Mouse (Mus musculus): ENCODE measurements around the gene Gdpd3.
"Not testable (repeated sequence)": the region's sequence is repeated elsewhere in the genome, so short reads cannot be mapped to it uniquely, and the experiment has no call there.

Gdpd3 gene

DNA sequence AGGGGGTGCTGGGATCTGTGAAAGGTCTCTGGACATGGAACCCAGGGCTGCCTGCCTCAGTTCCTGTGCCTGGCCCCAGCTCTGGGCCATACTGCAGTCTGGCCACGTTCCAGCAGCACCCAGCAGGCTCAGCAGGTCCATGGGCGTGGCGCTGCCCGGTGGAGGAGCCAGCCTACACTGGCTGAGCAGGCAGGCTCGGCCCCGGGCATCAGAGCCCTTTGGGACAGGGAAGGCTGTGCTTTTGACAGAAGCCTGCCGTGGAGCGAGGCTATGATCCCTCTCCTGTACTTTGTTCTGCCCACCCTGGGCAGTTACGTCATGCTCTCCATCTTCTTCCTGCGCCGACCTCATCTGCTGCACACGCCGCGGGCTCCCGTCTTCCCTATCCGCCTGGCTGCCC lies at the start of gene Gdpd3:
Gene Gdpd3, plus strand, starts transcription at position 134 of the 400 bp plus-strand sequence.
- DNase-seq: no peak

DNA sequence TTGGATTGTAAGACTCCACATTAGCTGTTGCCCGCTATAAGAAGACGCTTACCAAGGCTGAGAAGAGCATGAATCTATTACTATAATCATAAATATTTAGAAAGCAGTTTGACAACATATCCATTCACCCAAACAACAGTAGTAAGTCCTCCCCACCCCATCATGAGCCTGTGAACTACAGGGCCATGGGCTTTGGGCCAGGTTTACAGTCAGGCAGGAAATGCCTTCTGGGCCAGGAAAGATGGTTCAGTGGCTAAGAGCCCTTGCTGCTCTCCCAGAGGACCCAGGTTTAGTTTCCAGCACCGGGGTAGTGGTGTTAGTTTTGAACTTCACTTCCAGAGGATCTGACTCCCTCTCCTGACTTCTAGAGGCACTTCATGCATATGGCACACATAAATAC lies 48.6 kb upstream of the Gdpd3 start:
- no peak for DNase-seq

DNA sequence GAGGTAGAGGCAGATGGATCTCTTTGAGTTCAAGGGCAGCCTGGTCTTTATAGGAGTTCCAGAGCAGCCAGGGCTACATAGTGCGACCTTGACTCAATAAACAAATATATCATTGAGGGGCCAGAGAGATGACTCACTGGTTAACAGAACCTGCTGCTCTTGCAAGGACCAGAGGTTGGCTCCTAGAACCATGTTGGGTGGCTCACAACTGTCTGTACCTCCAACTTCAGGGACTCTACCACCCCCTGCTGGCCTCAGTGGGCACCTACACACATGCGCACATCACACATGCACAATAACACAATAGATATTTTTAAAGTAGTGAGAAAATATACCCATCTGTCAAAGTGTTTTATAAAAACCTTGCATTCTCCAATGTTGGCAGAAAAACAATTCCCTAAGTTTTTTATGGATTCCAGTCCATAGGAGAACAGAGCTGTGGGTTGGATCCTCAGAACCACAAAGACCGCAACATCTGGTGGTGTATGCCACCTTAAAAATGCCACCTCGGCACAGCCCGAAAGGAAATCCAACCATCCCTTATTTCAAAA lies 47.3 kb upstream of the Gdpd3 start:
- DNase-seq: peak; percentile 57

- no peak for DNase-seq
Observed at GRCm38 (mm10) chr7:126721635-126722034, 44.5 kb upstream of the Gdpd3 start.

DNA sequence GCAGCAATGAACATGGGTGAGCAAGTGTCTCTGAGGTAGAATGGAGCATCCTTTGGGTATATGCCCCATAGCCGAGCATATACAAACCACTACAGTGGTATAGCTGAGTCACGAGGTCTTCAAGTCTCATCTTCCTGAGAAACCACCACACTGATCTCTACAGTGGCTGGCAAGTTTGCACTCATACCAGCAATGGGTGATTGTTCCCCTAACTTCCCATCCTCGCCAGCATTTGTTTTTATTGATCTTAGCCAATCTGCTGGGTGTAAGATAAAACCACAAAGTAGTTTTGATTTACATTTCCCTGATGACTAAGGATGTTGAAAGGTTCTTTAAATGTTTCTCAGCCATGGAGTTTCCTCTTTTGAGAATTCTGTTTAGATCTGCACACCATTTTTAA lies 41.1 kb upstream of the Gdpd3 start:
- DNase-seq: no peak

DNA sequence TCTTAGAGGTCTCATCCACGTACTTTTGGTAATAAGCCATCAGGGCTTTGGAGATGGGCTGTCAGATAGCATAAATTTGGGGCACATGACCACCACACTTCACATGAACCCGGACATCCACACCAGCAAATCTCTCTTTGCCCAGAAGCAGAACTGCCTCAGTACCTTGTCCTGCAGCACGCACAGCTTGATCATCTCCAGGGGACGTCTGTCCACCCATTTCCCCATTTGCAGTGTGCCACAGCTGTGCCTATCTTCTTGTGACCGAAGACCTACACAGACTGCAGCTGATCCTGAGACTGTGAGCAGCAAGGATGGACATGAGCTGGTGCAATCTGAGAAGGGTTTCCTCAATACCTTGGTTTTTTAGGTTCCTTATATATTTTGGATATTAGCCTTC lies 40.5 kb upstream of the Gdpd3 start:
- DNase-seq: no peak

GRCm38 (mm10) chr7:126730256-126730789 lies 35.8 kb upstream of the Gdpd3 start:
- DNase-seq: not testable (repeated sequence)

- DNase-seq: no peak
Observed at GRCm38 (mm10) chr7:126736122-126736521, 30.0 kb upstream of the Gdpd3 start.

- no peak for DNase-seq
Observed at GRCm38 (mm10) chr7:126739551-126739950, 26.6 kb upstream of the Gdpd3 start.

DNA sequence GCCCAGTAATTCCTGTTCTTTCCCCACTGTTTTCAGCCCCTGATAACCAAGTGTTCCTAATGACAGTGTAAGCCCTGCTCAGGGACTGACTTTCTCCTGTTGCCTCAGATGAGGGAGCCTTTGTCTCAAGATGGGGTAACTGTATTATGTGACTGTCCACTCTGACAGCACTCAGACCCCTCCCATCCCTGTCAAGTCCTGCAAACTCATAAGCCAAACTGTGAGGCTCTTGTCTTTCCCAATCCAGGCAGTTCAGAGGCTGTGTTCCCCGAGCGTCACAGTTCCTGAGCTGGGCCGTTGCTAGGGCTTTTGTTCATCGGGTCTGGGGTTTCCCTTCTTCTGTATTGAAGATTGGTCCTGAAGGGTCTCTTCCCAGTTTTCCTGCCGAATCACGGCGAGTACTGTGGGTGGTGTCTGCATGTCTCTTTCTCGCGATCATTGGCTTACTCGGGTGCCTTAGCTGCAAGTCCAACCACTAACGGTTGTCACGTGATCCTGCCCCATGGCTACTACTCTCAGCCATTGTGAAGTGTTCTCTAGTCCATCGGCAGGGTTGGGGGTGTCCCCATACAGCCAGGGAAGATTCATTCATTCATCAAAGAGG lies 25.9 kb upstream of the Gdpd3 start:
- no peak for DNase-seq

DNA sequence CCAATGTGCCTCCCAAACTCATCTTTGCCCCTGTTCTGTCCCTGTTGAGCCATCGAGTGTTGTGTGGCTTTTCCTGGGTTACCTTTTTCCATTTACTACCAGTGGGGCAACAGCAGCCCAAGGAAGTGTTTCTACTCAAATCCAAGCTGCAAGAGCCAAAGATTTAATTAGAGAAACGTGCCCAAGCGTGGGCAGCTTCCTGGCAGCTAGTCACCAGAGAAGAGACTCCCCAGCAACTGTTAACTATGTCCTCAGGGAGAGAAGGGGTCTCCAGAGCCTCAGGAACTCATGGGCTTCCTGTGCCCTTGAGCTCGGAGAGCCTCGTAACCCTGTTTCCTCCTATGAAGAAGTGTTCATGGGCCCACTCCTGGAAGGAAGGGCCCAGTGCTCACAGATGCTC lies 25.2 kb upstream of the Gdpd3 start:
- DNase-seq: no peak

DNA sequence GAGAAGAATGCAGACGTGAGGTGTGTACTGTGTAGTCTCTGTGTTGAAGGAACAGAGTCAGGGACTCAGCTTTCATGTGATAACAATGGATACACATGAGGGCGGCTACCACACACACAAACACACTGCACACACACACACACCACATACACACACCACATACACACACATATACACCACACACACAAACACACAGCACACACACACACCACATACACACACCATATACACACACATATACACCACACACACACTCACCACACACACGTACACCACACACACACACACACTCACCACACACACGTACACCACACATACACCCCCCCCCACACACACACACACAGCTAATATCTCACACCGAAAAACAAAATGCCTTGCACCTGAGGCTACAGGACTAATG lies 24.7 kb upstream of the Gdpd3 start:
- DNase-seq: no peak

GRCm38 (mm10) chr7:126741964-126742482 lies 24.1 kb upstream of the Gdpd3 start:
- DNase-seq: no peak

DNA sequence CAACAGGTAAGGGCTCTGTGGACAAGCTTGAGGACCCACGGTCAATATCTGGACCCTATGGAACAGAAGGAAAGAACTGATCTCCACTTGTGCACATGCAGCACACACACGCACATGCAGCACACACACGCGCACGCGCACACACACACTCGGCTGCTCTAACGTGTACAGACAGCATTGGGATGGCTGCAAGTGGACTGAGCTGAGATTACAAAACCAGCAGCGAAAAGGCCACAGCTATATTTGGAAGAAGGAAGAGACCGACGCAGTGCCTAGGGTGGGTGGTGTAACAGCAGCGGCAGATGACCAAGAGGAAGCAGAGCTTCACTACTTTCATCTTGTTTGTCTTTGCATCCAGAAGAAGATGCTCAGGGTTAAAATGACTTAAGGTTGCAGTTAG lies 20.1 kb upstream of the Gdpd3 start:
- no peak for DNase-seq

DNA sequence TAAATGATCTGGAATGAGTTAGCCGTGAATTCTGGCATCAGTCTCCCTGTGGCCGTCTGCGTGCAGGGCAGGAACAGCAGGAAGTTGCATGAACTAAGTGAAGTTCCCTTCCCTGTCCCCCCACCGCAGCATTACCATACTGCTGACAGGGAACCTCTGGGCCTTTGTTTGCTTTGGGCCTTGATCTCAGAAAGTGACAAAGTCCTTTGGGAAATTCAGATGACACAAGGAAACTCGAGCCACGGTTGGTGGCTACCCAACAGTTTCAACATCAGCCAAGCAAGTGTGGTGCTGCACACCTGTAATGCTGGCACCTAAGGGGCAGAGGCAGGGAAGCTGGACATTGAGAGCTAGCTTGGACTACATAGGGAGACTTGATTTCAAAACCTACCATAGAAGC lies 19.3 kb upstream of the Gdpd3 start:
- DNase-seq: peak; percentile 36

GRCm38 (mm10) chr7:126748824-126749223 lies 17.3 kb upstream of the Gdpd3 start:
- peak; percentile 45 for DNase-seq

- DNase-seq: peak; percentile 19
Observed at GRCm38 (mm10) chr7:126749582-126750343, 16.4 kb upstream of the Gdpd3 start.

DNA sequence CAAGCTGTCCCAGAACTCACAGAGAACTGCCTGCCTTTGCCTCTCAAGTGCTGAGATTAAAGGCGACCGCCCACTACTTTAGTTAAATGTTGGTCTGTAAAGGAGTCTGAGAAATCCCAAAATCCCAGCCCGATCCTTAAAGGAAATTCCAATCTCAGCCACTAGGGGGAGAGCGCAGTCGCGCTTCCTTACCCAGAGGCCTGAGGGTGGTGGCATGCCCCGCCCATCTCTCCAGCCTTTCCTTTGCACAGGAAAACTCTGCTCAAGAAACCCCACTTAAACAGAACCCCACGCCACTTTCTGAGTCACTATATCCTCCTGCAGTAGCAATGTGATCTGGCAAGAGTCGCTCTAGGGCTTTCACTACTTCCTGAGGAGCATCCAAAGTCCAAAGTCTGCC lies 11.3 kb upstream of the Gdpd3 start:
- peak; percentile 71 for DNase-seq

GRCm38 (mm10) chr7:126758539-126758938 lies 7.6 kb upstream of the Gdpd3 start:
- DNase-seq: peak; percentile 21

DNA sequence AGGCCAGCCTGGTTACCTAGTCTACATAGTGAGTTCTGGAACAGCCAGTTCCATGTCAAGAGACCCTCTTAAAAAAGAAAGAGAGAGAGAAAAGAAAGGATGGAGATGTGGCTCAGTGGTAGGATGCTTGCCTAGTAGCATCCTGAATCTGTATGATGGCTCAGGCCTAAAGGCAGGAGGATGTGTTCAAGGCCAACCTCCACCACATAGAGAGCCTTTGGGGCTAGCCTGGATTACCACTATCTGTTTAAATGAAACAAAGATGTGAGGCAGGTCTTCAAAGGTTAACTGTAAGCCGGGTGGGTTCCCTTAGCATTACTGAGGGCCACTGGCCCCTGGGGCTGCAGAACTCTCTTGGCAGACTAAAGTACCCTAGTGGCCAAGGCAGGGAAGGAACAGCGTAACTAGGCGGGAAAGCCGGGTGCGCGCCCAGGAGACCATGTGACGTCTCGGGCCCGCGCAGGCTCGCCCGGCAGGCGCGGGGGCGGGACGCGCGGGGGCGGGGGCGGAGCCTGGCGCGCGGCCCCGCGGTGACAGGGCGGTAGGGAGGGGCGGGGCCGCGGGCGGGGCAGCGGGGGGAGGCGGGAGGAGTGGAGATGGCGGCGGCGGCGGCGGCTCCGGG lies 7.0 kb upstream of the Gdpd3 start, which contains the start of gene Mapk3:
Gene Mapk3, plus strand, starts transcription at position 552 of the 622 bp plus-strand sequence.
- DNase-seq: peak; percentile 94

- no peak for DNase-seq
Observed at GRCm38 (mm10) chr7:126759672-126760390, 6.3 kb upstream of the Gdpd3 start.

DNA sequence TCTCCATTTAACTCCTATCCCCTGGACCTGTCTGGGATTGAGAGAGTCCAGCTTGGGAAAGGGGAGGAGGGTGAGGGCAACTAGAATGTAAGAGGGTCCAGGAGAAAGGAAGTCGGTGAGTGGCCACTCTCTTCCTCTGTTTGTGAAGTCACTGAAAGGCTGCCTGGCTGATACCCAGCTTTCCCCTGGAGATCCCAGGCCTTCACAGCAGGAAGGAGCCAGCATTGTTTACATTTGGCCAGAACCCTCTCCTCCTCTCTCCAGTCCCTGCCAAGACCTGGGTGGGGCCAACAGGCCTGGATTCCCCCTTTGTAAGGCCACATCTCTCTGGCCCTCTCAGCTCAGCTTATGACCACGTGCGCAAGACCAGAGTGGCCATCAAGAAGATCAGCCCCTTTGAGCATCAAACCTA lies 5.7 kb upstream of the Gdpd3 start:
- no peak for DNase-seq

DNA sequence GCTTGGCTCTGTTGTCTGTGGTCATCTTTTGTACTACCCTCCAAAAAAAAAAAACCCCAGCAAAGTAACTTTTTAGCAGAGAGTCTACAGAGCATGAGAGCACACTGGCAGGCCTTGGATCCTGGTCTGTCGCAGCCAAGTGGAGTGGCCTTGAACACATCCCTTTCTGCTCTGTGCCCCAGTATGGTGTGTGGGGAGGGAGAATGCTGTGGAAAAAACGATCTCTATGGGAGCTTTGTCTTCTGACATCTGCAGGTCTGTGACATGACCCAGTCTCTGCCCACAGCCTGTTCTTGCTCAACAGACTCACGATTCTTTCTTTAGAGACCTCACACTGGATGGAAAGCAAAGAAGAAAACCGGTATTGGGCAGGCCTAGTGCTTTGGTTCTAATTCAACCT lies 5.2 kb upstream of the Gdpd3 start:
- peak; percentile 7 for DNase-seq
